Mouse (Mus musculus): ENCODE measurements around the gene Ankrd28.
"Not testable (repeated sequence)": the region's sequence is repeated elsewhere in the genome, so short reads cannot be mapped to it uniquely, and the experiment has no call there.

The Ankrd28 gene

GRCm38 (mm10) chr14:31830571-31831369, at the start of gene Ankrd28:
Ankrd28 (minus strand) TSS chr14:31830651.
- peak; percentile 97 for DNase-seq

DNA sequence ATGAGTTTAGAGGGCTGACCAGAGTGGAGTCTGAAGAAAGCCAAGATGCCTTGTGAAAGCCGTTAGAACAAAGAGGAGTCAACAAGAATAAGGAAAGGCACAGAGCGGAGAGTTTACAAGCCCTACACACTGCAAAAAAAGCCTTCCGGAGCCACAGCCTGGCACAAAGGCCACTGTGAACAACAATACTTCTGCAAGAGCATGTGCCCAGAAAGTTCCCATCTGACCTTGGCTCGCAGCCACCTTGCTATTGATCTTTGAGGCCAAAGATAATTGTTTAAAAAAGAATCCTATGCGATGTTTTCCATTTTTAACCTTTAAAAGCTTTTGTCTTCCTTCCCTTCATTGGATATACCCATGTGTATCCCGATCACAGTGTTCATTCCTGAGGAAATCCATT, 49.0 kb upstream of the Ankrd28 start:
- no peak for DNase-seq

DNA sequence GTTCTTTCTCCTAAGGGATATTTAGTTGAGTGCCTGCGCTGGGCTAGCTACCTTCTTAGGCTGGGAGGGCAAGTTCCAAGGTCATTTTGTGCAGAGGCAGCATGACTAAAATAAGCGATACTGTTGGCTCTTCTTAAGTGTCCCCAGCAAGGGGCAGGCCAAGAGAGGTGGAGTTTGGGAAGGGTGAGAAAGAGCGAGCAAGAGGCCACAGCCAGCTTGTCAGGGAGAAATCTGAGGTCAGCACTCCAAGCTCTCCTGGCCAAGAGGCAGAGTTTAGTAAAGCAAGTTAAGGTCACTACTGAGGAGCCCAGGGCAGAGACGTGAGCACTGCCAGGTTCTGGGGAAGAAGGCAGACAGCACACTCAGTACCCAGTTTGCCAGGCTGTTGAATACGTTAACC, 41.7 kb upstream of the Ankrd28 start:
- no peak for DNase-seq

- no peak for DNase-seq
Measured at GRCm38 (mm10) chr14:31870436-31870835, 40.0 kb upstream of the Ankrd28 start.

- no peak for DNase-seq
Measured at GRCm38 (mm10) chr14:31868591-31868990, 38.1 kb upstream of the Ankrd28 start.

- not testable (repeated sequence) for DNase-seq
Measured at GRCm38 (mm10) chr14:31866366-31866765, 35.9 kb upstream of the Ankrd28 start.

GRCm38 (mm10) chr14:31858679-31859078, 28.2 kb upstream of the Ankrd28 start:
- no peak for DNase-seq

GRCm38 (mm10) chr14:31857096-31857975, 26.9 kb upstream of the Ankrd28 start:
- peak; percentile 57 for DNase-seq

GRCm38 (mm10) chr14:31856007-31856406, 25.6 kb upstream of the Ankrd28 start:
- peak; percentile 16 for DNase-seq

- DNase-seq: peak; percentile 41
Measured at GRCm38 (mm10) chr14:31854667-31855066, 24.2 kb upstream of the Ankrd28 start.

DNA sequence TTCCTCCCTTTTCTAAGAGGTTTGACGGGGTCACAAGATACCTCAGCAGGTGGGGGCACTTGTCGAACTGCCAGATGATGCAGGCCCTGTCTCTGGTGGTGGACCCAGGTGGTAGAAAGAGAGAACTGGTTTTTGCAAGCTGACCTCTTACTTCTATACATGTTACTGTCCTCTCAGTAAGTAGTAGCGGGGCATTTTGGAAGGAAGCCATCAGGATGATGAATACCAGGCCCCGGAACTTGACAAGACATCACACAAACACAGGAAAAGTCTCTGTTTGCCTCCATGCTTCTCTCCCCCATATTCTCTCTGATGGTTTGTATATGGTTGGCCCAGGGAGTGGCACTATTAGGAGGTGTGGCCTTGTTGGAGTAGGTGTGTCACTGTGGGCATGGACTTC, 13.1 kb upstream of the Ankrd28 start:
- DNase-seq: no peak

GRCm38 (mm10) chr14:31832022-31832421, 1.6 kb upstream of the Ankrd28 start:
- no peak for DNase-seq

GRCm38 (mm10) chr14:31831370-31831712, 890 bp upstream of the Ankrd28 start:
- DNase-seq: peak; percentile 62

GRCm38 (mm10) chr14:31829761-31830562, 489 bp downstream of the Ankrd28 start:
- peak; percentile 75 for DNase-seq

GRCm38 (mm10) chr14:31827221-31827620, 3.2 kb downstream of the Ankrd28 start:
- DNase-seq: no peak

DNA sequence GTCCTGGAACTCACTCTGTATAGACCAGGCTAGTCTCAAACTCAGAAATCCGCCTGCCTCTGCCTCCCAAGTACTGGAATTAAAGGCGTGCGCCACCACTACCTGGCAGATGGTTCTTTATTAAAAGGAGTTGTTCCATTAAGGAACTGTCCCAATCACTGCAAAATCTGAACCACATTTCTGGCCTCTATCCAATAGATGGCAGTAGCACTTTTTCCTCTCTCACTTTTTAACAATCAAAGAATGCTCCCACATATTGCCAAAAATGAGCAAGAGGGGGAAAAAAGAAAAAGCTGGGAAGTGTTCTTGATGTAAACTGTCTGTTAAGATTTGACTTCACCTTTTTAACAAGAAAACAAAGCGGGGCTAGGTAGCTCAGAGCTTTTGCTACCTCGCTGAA, 20.5 kb downstream of the Ankrd28 start:
- no peak for DNase-seq

DNA sequence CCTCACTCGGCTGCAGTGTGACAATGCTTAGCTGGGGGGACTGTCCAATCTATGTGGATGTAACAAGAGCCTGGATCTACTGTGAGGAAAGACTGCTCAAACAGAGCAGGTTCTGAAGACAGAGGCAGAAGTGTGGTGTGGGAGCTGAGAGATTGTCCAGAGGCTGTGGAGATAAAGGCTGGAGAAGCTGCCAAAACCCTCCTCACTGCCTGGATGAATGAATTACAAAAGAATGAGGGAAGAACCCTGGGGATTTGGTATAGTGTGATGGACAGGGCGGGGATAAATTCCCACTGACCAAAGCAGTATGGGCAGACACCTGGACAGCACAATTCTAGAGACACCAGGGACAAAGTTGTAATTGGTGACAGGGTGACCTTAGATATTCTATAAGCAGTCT, 26.7 kb downstream of the Ankrd28 start:
- no peak for DNase-seq

- no peak for DNase-seq
Measured at GRCm38 (mm10) chr14:31800976-31801375, 29.5 kb downstream of the Ankrd28 start.

- no peak for DNase-seq
Measured at GRCm38 (mm10) chr14:31800446-31800845, 30.0 kb downstream of the Ankrd28 start.

DNA sequence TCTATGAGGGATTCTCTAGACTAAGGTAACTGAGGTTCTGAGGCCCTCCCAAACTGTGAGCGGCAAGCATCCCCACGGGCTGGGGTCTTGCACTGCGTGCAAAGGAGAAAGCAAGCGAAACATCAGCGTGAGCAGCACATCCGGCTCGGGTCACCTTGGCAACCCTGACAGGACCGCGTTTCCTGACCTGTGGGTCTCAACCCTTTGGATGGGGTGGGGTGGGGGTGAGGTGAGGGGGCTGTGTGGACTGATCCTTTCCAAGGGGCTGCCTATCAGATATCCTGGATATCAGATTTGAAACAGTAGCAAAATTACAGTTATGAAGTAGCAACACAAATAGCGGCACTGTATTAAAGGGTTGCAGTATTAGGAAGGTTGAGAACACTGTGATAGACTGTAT, 31.5 kb downstream of the Ankrd28 start:
- DNase-seq: no peak

- no peak for DNase-seq
Measured at GRCm38 (mm10) chr14:31795535-31795934, 34.9 kb downstream of the Ankrd28 start.

GRCm38 (mm10) chr14:31794776-31795126, 35.7 kb downstream of the Ankrd28 start:
- no peak for DNase-seq
